Mouse (Mus musculus) spleen, embryonic (tissue): ENCODE results near the gene Gigyf1.

ENCODE experiments used
- CTCF ChIA-PET: fragments of 350-600 bp; sonication (Branson Sonifier 250); formaldehyde crosslinking; loops from one replicate; lab custom pipeline; 2022; lab: Charles Lee

Gene Gigyf1

DNA sequence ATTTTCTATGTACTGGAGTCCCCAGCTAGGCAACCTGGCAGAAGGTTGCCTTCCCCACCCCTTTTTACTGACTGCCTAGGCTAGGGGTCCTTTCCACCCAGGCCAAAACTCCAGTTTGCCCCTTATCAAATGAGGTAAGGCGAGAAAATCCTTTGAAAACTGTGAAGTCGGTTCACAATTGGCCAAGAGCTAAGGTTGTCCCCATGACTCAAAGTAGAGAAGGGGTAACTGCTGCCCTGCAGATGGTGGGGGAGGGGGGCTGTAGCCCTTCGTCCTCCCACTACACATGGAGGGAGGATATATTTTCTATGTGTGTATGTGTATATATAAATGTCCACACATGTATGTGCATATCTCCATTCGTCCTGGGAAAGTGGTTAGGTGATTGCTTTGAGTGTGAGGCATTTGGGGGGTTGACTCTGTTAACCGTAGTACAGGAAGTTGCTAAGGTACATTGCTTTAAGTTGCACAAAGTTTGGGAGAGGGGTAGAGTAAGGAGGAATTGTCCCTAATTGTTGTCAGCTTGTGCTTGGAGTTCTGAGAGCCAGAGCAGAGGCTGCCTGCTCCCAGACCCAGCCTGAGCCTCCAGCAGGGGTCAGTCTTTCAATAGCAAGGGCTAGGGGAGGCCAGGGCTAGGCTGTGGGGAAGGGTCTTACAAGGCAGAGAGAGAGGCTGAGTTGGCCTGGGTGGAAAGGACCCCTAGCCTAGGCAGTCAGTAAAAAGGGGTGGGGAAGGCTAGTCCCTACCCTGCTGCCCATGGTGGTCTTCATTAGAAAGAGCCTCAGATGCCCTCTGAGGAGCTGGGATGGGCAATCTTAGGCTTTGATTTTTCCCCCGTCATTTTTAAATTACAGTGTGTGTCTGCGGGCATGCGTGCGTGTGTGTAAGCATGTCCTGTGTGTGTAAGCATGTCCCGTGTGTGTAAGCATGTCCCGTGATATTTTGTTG, 5.2 kb upstream of the Gigyf1 start:
- CTCF ChIA-PET, result interaction anchor here (0.6 kb wide), 2 partner anchors 206 to 223 kb away, joined by 4 to 5 read pairs; partner anchors contain the start of gene Srrt

DNA sequence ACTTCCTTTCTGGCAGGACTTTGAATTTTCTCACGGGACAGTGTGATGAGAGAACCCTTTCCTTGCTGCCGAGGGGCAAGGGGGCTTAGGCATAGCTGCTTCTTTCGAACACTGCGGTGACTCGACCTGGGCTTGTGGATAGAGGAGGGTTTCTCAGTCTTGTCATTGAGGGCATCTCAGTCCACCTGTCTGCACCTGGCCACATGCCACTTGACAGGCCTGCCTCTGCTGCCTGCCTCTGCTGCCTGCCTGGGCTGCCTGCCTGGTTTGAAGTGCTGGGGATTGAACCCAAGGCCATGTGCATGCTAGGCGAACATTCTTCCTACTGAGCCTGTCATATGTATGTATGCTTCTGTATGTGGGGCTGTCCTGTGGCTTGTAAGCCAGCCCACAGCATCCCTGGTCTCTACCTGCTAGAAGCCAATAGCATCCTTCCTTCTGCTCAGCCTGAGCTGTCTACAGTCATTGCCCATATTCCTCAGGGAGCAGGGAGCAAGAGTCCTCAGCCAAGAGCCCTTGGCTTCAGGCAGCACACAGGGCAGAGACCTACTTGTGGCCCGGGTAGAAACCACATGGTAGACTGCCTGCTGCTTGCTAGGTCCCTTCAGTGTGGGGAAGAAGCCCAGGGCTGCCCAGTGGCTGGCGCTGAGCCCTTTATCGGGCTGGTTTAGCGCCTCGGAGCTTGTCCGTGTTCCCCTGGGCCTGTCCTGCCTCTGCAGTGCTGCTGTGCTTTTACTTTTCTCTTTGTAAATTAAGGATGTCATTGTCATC, 4.2 kb upstream of the Gigyf1 start:
- CTCF ChIA-PET, result no interaction called here

DNA sequence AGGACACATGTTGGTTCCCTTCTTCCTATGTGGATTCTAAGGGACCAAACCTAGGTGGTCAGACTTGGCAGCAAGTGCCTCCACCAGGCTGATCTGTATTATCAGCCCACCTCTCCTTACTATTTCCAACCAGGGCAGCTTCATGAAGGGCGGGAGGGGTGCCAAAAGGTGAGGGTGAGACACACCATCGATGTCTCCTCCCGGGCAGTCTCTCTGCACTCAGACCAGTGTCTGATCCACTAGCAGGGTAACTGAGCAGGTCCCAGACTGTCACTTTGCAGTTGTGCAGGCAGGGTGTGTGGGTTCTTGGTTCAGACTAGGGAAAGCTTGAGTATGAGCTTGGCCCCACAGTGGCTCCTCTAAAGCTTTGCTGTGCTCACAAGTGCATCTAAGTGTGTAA, 3.5 kb upstream of the Gigyf1 start:
- CTCF ChIA-PET, result no interaction called here

DNA sequence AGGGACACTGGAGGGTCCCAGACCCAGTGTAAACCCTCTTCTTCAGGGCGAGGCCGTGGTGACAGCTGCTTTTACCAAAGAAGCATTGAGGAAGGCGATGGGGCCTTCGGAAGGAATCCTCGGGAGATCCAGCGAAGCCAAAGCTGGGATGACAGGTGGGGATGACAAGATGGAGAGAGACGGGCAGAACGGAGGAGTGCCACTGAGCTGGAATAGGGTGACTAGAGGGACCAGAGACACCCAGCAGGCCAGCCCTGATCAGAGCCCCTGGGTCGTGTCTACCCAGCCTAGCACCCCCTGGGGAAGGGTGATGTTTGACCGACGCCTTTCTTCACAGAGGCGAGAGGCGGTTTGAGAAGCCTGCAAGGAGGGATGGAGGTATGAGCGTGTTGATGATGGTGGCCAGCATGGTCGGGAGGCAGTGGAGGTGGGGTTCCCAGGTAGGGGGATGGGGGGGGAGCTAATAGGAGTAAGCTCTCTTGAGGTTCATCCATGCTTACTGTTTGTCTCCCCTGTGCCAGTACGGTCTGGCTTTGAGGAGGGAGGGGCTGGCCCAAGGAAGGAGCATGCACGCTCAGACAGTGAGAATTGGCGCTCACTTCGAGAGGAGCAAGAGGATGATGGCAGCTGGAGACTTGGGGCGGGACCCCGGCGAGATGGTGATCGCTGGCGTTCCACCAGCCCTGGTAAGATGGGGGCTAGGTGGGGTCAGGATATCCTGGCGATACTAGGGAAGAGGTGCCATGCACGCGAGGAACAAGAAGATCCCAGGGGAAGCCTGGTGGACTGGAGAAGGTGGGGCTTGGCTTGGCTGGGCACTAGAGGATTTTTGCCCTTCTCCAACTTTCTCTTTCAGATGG, 1.6 kb downstream of the Gigyf1 start:
- CTCF ChIA-PET, result interaction anchor here (0.7 kb wide), 1 partner anchor 64 kb away, joined by 3 read pairs; no protein-coding TSS in a partner anchor

DNA sequence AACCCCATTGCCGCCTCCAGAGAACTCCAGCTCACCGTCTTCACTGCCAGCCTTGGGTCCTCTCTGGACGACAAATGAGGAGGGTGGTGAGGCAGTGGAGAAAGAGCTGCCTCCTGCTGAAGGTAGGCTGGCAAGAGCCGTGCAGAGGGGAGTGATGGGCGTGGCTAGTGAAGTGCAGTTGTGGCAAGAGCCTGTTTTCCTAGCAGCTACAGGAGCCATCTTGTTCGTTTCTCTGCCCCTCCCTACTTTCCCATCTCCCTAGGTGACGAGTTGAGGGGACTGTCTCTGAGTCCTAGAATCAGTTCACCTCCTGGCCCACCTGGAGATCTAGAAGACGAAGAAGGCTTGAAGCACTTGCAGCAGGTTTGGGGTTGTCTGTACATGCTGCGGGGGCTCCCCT, 3.5 kb downstream of the Gigyf1 start:
- CTCF ChIA-PET, result no interaction called here

DNA sequence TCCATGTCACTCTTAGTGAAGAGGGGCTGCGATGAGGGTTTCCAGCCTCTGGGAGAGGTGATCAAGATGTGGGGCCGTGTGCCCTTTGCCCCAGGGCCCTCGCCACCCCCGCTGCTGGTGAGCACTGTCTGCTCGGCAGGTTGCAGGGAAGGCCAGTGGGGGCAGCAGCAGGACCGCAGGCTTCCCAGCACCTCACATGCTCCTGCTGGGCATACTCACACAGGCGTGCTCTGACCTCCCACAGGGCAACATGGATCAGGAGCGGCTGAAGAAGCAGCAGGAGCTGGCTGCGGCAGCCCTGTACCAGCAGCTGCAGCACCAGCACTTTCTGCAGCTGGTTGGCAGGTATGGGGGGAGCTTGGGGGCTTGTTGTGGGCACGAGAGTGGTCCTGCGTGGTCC, 4.4 kb downstream of the Gigyf1 start:
- CTCF ChIA-PET, result no interaction called here

DNA sequence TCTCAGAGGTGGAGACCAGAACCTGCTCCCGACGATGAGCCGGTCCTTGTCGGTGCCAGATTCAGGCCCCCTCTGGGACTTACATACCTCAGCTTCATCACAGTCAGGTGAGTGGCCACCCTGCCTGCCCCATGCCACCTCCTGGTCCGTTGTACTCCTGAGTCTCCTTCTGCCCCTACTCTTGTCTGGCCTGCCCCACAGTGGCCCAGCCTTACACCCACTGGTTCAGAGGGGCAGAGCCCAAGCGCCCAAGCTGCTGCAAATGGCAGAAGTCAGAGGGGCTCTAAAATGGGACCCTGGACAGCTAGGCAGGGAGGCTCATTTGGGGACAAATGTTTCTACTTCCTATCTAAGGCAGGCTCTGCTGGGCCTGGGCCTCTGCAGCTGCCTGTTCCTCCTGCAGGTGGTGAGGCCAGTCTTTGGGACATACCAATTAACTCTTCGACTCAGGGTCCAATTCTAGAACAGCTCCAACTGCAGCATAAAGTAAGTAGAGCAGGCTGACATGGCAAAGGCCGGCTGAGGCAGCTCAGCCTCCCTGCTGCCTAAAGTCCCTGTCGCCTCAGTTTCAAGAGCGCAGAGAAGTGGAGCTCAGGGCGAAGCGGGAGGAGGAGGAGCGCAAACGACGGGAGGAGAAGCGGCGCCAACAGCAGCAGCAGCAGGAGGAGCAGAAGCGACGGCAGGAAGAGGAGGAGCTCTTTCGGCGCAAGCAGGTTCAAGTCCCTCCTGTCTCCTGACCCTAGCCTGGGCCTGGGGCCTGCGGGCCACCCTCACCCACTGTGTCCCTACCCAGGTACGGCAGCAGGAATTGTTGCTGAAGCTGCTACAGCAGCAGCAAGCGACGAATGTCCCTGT, 5.3 kb downstream of the Gigyf1 start:
- CTCF ChIA-PET, result no interaction called here

DNA sequence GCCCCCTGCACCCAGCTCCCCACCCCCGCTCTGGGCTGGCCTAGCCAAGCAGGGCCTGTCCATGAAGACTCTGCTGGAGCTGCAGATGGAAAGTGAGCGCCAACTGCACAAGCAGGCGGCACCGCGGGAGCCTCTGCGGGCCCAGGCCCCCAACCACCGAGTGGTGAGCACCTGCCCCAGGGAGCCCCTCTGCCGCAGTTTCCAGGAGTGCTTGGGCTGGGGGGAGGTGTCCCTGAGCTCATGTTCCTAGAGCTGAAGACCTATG, 5.8 kb downstream of the Gigyf1 start:
- CTCF ChIA-PET, result no interaction called here

DNA sequence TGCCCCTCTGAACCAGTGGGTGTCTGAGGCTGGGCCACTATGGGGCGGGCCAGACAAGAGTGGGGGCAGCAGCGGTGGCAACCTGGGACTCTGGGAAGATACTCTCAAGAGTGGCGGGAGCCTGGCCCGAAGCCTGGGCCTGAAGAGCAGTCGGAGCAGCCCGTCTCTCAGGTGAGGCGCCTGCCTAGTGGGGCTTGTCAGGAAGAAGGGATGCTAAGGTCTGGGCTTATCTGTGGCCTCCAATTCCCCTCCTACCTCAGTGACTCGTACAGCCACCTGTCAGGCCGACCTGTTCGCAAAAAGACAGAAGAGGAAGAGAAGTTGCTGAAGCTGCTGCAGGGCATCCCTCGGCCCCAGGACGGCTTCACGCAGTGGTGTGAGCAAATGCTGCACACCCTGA, 6.3 kb downstream of the Gigyf1 start:
- CTCF ChIA-PET, result no interaction called here

DNA sequence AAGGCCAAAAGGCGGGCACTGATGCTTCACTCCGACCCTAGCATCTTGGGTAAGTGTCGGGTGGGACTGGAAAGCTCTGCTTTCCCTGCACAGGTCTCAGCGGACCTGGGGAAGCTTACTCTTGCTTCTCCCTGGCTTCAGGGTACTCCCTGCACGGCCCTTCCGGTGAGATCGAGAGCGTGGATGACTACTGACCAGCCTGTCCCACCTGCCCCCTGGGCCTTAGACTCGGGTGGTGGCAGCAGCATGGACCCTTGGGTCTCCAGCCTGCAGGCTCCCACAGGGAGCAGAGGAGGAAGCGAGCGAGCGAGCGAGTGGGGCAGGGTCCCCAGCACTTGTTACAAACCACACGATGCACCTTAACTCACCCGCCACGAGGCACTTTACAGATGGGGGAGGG, 7.2 kb downstream of the Gigyf1 start:
- CTCF ChIA-PET, result interaction anchor here (0.6 kb wide), 1 partner anchor 1559 kb away, joined by 5 read pairs; no protein-coding TSS in a partner anchor

DNA sequence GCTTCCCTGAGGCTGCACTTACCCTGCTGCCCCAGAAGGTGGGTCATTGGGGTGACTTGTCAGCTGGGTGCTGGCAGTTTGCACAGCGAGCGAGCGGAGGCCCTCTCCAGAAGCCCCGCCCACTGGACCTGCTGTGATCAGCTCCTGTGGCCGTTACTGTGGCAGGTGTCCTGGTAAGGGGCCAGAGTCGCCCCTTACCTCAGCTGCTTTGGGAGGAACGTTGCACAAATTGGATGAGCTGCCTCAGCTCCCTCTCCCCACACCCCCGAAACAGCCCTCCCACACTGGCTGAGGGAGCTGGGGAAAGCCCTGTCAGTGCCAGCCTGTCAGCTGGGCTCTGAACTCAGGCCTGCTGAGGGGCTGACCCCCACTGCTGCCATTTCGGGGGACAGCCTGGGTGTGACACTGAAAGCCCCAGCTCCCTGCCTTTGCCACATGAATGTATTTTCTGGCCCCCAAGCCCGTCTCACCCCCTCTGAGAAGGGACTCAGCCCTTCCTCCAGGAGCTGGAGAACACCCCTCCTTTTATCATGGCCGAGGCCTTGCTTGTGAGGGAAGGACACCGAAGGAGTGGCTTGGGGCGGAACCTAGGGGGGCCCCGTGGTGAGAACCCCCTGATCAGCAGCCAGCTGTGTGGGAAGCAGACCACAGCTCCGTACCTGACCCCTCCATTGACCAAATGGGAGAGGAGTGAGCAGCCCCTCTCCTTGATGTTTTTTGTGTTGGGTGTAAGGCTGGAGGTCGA, 8.0 kb downstream of the Gigyf1 start:
- CTCF ChIA-PET, result interaction anchor here (0.6 kb wide), 2 partner anchors 1560 to 1759 kb away, joined by 5 to 10 read pairs; no protein-coding TSS in a partner anchor

DNA sequence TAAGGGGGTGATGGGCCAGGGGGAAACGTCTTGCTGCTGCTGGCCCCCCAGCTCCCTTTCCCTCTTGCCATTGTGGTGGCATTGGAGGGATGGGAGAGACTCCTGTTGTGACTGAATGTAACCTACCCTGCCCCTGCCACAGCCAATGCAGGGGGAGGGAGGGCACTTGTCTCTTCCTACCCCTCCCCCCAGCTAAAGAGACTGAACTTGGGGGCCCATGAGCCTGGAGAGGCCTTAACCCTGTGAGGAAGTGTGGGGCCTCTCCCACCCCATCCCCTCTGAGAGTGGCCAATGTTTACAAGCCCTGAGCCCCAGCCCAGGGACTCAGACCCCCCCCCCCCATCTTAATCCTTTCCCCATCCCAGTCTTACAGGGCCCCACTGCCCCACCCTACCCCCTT, 9.1 kb downstream of the Gigyf1 start:
- CTCF ChIA-PET, result no interaction called here

DNA sequence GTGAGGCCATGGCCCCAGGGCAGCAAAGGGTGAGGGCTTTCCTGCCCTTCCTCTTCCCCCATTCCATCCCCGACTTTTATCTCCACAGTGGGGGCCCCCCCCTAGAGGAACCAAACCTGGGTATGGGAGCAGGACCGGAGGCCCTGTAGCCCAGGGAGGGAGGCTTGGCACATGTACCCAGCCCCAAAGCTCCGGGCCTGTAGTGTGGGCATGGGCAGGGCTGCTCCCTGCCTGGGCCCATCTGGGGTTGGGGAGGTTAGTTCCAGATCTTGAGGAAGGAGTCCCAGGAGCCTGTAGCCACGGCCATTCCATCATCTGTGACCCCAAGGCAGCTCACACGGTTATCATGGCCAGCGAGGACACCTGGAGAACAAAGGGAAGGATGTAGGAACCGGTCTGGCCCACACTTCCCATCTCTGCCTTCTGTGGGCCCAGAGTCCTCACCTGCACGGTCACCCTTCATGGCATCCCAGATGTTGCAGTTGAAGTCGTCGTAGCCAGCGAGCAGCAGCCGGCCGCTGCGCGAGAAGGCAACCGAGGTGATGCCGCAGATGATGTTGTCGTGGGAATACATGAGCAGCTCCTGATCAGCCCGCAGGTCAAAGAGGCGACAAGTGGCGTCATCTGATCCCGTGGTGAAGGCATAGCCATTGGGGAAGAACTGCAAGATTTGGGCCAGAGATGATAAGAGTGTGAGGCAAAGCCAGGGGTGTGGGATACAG, 10.1 kb downstream of the Gigyf1 start:
- CTCF ChIA-PET, result interaction anchor here (1.1 kb wide), 1 partner anchor 27 kb away, joined by 3 read pairs; the partner anchor contains the start of gene Pop7

DNA sequence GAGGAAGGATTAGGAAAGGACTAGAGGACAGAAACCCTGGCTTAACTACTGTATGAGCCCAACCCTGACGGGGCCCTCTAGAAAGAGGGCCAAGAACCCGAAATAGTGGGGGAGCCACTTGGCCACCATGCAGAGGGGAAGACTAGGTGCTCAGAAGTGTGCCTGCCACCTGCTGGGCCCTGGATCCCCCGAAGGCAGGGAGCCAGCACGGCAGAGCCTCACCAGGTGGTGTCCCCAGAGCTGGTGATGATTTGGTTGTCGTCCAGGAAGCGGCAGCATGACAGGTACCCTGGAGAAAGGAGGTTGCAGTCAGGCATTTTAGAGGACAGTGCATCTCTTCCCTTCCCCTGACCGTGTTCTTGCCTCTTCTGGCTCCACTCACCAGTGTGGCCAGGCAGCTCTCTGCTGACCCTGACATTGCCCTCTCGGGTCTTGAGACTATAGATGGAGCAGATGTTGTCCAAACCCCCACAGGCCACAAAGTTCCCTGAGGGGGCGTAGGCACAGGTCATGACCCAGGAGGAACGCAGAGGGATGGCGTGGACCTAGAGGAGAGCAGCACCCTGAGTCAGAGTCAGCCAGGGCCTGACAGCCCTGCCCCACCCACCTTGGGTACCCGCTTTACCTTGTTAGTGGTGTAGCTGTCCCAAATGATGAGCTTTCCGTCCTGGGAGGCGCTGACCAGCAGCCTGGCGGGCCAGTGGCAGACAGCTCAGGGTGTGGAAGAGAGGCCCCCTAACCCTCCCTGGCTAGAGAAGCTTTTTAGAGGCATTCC, 11.1 kb downstream of the Gigyf1 start:
- CTCF ChIA-PET, result interaction anchor here (1.1 kb wide), 1 partner anchor 28 kb away, joined by 3 read pairs; the partner anchor contains the start of gene Pop7

DNA sequence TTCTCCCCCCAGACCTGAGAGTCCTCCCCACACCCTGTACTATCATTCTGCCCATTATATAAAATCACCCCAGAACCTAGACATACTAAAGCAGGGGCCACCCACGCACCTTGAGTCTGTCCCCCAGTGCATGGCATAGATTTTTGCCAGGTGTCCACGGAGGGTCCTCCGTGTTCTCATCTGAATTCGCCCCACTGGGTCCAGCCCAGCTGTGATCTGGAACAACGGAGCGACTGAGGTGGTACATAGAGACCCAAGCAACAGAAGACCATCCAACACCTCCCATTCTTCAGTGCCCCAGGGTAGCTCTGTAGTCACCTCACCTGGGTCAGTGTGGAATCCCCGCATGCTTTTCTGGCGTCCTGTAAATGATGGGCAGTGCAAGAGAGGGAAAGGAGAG, 11.7 kb downstream of the Gigyf1 start:
- CTCF ChIA-PET, result no interaction called here

DNA sequence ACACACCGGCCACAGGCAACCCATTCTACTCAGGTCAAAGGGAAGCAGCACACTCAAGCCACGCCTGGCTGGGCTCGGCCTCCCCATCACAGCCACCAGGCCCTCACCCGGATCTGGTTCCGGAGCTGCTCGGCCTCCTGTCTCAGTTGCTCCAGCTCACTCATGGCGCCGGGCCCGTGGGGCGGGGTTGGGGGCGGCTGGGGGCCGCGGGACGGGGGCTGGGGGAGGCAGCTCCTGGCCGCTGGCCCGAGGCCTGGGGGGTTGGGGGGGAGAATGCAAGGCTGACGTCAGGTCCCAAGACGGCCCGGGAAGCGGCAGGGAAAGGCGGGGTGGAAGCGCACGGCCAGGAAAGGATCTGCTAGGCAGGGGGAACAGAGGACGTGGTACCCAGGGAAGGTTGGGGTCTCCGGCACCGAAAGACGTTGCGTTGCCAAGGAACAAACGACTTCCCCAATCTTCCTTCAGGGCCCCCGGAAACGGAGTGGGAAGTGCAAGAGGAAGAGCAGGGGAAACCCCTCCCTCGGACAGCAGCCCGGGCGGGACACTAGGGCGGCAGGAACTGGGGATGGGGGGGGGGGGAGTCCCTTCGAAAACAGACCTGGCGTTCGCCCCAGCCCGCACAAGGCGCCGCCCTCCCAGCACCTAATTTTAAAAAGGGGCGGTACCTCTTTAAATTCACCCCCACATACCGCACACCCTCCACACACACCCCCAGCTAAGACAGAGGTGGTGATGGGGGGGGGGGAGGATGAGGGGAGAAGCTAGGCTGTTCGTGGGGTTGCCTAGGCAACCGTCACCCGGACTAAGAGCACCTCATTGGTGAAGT, 12.5 kb downstream of the Gigyf1 start:
- CTCF ChIA-PET, result interaction anchor here (0.5 to 0.7 kb wide), 2 partner anchors 21 to 29 kb away, joined by 3 to 7 read pairs; no protein-coding TSS in a partner anchor

DNA sequence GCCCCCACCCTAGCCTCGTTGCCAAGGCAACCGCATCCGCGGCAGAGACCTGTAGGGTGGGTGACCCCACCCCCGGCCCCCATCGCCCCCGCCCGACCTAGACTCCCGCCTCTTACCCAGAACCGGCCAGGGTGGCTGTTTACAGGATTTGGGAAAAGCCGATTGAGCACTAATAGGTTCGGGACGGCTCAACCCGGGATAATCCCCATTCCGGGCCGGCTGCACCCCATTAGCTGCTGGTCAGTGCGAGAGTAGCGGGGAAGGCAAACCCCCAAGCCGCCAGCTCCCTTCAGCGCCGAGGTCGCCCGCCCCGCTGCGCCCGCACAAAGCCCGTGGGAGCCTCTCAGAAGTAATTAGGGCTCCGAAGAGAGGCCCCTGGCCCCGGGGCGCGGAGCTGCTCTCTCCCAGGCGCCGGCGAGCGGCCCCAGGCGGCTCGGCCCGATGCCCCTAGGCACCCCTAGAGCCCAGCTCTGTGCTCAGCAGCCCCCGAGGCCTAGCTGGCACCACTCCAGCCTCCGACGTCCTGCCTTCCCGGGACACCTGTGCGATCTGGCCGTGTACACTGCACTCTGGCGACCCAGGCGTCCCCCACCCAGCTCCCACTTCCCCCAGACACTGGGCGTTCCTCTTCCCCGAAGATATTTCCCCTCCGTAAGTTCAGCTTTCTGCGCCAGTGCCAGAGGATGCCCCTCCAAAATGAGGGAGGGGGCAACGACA, 13.2 kb downstream of the Gigyf1 start:
- CTCF ChIA-PET, result interaction anchor here (0.6 to 0.7 kb wide), 2 partner anchors 30 to 177 kb away, joined by 3 read pairs; no protein-coding TSS in a partner anchor
